Mouse (Mus musculus): Measurements from ENCODE around the gene Imp4.
A peak's percentile ranks its signal among the peaks of the same experiment; 100 is the strongest.

Gene Imp4

DNA sequence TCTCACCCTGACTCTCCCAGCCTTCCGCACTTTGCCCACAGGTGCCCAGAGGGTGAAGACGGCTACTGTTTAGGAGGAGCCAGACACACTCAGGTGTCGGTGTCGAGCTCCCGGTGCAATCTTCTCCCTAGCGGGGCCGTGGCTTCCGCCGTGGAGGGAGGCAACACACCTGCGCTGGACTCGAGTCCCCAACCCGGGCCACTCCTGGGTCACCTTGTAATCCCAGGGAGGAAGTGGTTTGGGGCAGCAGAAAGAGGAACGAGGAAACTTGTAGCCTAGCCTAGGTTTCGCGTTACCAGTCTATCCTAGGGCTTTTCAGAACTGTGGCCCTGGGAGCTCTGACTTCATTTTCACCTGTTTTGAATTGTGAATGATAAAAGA is 20.4 kb downstream of the Imp4 start:
- DNase-seq (ENCODE audit: low spot score in 2 of 2): peak in 1 of 2 experiments; percentile 29

DNA sequence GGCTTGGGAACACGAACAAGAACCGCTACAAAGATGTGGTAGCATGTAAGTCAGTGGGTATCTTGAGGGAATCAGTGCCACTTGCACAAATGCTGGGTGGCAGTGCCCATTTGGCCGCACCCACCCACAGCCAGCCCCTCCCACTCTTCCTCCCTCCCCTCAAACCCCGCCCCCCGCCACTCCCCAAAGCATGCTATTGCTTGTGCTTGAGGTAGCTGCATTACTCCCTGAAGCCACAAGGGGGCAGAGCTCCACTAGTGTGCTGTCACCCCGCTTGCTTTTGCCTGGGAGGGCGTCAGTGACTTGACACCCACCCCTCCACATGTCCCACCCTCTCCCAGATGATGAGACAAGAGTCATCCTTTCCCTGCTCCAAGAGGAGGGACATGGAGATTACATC is 23.1 kb downstream of the Imp4 start:
- DNase-seq (ENCODE audit: low spot score in 2 of 2): peak in 1 of 2 experiments; percentile 19

- no peak for DNase-seq (ENCODE audit: low spot score in 2 of 2)
Observed at GRCm38 (mm10) chr1:34464310-34464817, 24.7 kb downstream of the Imp4 start.

- DNase-seq (ENCODE audit: low spot score in 2 of 2): no peak
Observed at GRCm38 (mm10) chr1:34465445-34465844, 25.8 kb downstream of the Imp4 start.

- DNase-seq (ENCODE audit: low spot score in 2 of 2): no peak
Observed at GRCm38 (mm10) chr1:34468051-34468450, 28.4 kb downstream of the Imp4 start.

- no peak for DNase-seq (ENCODE audit: low spot score in 2 of 2)
Observed at GRCm38 (mm10) chr1:34468500-34468899, 28.8 kb downstream of the Imp4 start.

DNA sequence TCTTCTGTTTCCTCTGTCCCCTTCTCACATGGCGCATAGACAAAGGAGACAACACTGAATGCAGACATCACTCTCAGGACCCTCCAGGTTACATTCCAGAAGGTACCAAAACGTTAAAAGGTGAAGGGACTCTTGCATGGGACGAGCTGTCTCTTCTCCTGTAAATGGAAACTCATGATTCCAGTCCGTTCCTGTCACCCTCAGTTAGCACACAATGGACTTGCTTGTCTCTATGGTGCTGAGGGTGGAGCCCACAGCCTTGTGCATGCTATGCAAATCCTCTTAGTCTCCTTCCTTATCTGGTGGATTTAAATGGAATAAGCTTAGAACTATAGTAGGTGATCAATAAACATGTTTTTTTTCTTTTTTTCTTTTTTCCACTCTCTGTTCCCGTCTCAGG is 30.1 kb downstream of the Imp4 start:
- no peak for DNase-seq (ENCODE audit: low spot score in 2 of 2)

- peak in 1 of 2 experiments; percentile 52 for DNase-seq (ENCODE audit: low spot score in 2 of 2)
Observed at GRCm38 (mm10) chr1:34472427-34473300, 33.0 kb downstream of the Imp4 start.

GRCm38 (mm10) chr1:34478891-34479655 is 39.4 kb downstream of the Imp4 start:
- no peak for DNase-seq (ENCODE audit: low spot score in 2 of 2)

DNA sequence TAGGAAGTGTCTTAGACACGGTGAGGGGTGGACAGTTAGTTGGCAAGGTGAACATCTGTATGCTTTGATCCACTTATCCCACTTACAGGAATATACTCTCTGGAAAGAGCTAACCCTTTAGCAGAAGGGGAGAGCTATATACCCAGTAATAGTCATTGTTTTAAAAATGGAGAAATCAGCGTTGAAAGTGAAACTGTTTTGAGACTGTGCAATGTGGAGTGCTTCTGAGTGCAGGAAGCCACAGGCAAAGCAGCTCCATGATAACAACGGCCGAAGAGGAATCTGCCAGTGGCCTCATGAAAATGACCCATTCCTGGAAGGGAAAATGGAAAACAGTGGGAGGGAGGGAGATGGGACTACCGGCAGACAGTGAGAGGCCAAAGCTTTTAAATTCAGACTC is 41.1 kb downstream of the Imp4 start:
- DNase-seq (ENCODE audit: low spot score in 2 of 2): no peak

DNA sequence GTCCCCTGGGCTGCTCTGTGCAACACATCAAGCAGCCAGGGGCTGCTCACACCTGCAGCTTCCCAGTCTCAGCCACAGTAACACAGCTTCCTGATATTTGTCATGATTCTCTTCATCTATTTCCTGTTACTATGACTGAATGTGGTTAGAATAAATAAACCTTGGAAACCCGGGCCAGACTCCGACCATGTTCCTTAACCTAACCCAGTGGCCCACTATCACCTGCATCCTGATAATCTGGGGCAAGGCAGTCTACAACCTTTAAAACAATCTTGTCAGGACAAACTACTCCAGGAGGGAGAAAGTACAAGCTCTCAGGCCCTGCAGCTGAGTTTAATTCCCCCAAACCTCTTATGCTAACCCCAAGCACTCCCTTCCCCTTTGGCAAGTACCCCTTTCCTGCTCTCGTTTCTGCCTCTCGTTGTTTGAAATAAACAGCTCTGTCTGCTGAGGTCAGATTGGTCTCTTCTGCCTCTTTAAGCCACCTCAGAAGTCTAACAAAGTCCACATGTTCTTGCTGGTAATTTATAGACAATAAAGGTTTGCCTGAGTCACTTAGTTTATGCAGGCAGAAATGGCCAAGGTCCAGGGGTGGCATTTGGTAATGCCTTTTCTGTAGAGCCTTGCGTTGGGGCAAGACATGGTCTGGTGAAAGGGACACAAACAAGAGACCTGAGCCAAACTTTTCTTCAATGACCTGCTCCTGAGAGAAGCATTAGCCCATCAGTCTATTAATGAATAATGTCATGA is 42.4 kb downstream of the Imp4 start:
- DNase-seq (ENCODE audit: low spot score in 2 of 2): no peak

GRCm38 (mm10) chr1:34484470-34484869 is 44.8 kb downstream of the Imp4 start:
- no peak for DNase-seq (ENCODE audit: low spot score in 2 of 2)

DNA sequence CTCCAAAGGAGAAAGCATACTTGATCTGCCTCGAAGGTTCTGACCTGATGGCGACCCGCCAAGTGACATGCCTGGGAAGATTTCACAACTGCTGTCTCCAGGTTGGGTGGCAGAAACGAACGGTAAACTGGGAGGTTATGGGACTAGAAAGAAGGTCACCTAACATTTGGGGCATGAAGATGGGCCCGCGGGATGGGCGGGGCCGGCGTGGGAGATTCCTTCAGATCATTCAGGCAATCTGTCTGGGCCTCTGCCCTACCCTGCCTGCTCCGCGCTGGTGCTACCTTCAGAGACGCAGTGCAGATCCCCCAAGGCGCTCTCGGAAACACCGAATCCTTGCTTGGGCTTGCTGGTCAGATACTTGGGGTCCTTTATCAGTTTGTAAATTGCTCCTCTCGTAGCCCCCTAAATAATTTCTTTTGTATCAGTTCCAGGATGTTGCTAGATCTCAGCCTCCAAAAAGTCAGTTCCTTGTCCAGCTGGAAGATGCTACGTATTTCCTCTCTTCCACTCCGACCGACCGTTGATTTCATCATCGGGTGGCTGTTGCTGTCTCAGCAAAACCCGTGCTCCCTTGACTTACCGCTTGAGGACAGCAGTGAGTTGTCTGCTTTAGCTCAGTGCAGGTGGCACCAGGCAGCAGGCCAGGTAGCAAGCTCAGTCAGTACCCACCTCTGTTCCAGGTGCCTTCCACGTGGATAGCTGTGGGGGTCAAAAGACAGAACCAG is 46.0 kb downstream of the Imp4 start:
- DNase-seq (ENCODE audit: low spot score in 2 of 2): peak in 1 of 2 experiments; percentile 28

- no peak for DNase-seq (ENCODE audit: low spot score in 2 of 2)
Observed at GRCm38 (mm10) chr1:34487383-34487782, 47.7 kb downstream of the Imp4 start.

DNA sequence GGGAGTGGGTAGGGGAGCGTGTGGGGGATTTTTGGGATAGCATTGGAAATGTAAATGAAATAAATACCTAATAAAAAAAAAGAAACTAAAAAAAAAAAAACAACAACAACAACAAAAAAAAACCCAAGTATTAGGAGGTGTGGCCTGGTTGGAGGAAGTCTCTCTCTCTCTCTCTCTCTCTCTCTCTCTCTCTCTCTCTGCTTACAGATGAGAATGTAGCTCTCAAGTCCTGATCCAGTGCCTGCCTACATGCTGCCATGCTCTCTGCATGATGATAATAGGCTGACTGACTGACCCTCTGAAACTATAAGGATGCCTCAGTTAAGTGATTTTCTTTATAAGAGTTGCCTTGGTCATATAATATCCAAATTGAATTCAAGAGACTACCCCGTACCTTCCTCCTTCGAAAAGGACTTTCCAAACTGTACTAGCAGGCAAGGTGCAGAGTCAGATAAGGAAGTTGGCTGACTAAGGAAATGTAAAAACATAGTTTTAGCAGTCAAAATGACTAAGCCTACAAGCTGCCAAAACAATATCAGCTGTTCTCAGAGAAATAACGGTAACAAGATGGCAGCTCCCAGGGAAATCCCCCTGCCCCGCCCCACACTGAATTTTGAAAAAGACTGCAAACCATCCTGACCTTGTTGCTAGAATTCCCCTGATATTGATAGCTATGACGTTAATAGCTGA is 50.3 kb downstream of the Imp4 start:
- DNase-seq (ENCODE audit: low spot score in 2 of 2): no peak

DNA sequence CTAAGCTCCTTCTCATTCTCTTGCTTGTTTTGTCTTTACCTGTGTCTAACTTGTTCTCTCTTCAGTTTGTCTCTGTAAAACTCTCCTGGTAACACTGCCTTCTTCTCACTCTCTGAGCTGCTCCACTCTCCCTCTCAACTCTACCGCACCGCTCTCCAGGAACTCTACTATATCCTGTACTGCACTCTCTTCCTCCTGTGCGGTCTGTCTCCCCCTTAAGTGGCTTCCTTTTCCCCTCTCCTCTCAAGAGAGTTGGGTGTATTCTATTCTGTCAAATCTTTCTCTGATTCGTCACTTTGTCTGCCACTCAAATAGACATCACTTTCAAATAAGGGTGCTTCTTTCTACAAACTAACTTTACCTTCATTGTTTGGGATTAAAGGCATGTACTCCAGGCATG is 51.8 kb downstream of the Imp4 start:
- no peak for DNase-seq (ENCODE audit: low spot score in 2 of 2)

All from urinary bladder, adult 18-20 months (tissue).